9 mouse cellular contexts compared by ENCODE assay signal in genomic region chr16:95458590-95459324, GRCm38 (mm10).
DNase-seq lines count a peak whose midpoint lies in the region; ATAC-seq and TF ChIP-seq lines count a peak whose summit lies in the region.
"Had no signal": no experiment of that assay in that cellular context is flagged by ENCODE, and none has a peak within 500 bp of the region (broad histone marks: within the 10 kb centered on the region; RNA-seq: fewer than 3 reads in every experiment).

No protein-coding gene starts in this region.

- no peaks in the 10 kb centered on the region for H3K9me3 ChIP-seq in lung, embryonic 15.5 days
- H3K9me3 ChIP-seq in intestine, embryonic 15.5 days, result no peaks in the 10 kb centered on the region

- TF ChIP-seq POLR2A in small intestine, adult 2 months (IDR thresholded peaks at IDR 0.05; ENCODE audit: low read depth, low read length), result no peak

- H3K27me3 ChIP-seq in lung, embryonic 15.5 days, result no peaks in the 10 kb centered on the region
- no peaks in the 10 kb centered on the region for H3K27me3 ChIP-seq in intestine, embryonic 15.5 days (replicated peaks)
- no peaks in the 10 kb centered on the region for H3K27me3 ChIP-seq in small intestine, adult 2 months (ENCODE audit: control insufficient read depth, insufficient read depth, low read length)

- WGBS in lung, embryonic 15.5 days, result 76% methylated on average over 17 of the region's 17 CpGs
- WGBS in intestine, embryonic 15.5 days, result 84% methylated on average over 17 of the region's 17 CpGs
- 74% methylated on average over 17 of the region's 17 CpGs for WGBS in small intestine, adult 2 months

- no peak for ATAC-seq in lung, embryonic 15.5 days (ENCODE audit: borderline replicate concordance, extremely low read depth, low FRiP score, low TSS enrichment)
- no peak for ATAC-seq in intestine, embryonic 15.5 days

- peak overlapping the region; percentile 29 for H3K4me3 ChIP-seq in lung, embryonic 15.5 days
- H3K4me3 ChIP-seq in intestine, embryonic 15.5 days (replicated peaks), result 0 out of 2 replicates have a peak overlapping the region, but pooled peaks have one; percentile 4
- peak overlapping the region; percentile 53 for H3K4me3 ChIP-seq in small intestine, adult 2 months (ENCODE audit: low read depth, low read length)

- peak overlapping the region; percentile 55 for H3K27ac ChIP-seq in lung, embryonic 15.5 days
- H3K27ac ChIP-seq in intestine, embryonic 15.5 days, result no peak overlapping the region
- H3K27ac ChIP-seq in small intestine, adult 2 months (ENCODE audit: insufficient read depth, low read depth, low read length), result peak overlapping the region; percentile 78

- 0 out of 2 replicates have a peak, but pooled peaks cover 5% of the 10 kb centered on the region for H3K4me1 ChIP-seq in lung, embryonic 15.5 days
- no peaks in the 10 kb centered on the region for H3K4me1 ChIP-seq in intestine, embryonic 15.5 days (replicated peaks)
- no peaks in the 10 kb centered on the region for H3K4me1 ChIP-seq in small intestine, adult 2 months (ENCODE audit: control insufficient read depth, insufficient read depth, insufficient read length, low read length)

- DNase-seq in heart, adult 18-20 months, result peak; percentile 34 to 55
- DNase-seq in heart, adult 9 months (ENCODE audit: low spot score in 2 of 2), result no peak
- DNase-seq in lung, postnatal 10 days, result no peak
- no peak for DNase-seq in cerebellum, adult 9-11 months
- DNase-seq in adrenal gland, adult 8-10 months, result no peak
- DNase-seq: embryo, embryonic 11 days had no signal

- 0 out of 2 replicates have a peak overlapping the region, but pooled peaks have one; percentile 8 for H3K9ac ChIP-seq in lung, embryonic 15.5 days
- no peak overlapping the region for H3K9ac ChIP-seq in intestine, embryonic 15.5 days

- H3K4me2 ChIP-seq in lung, embryonic 15.5 days, result no peak overlapping the region
- H3K4me2 ChIP-seq in intestine, embryonic 15.5 days (replicated peaks), result no peak overlapping the region

- TF ChIP-seq CTCF in small intestine, adult 2 months (IDR thresholded peaks at IDR 0.05; ENCODE audit: extremely low read depth, insufficient read length, insufficient replicate concordance, low read depth, low read length), result no peak

- H3K36me3 ChIP-seq in lung, embryonic 15.5 days, result no peaks in the 10 kb centered on the region
- H3K36me3 ChIP-seq in intestine, embryonic 15.5 days, result no peaks in the 10 kb centered on the region
- no peaks in the 10 kb centered on the region for H3K36me3 ChIP-seq in small intestine, adult 2 months (ENCODE audit: control insufficient read depth, insufficient read depth, low read length)

Comparison
In these comparisons a context has a peak if more than half of its experiments do, and no peak if none do; other contexts are left out.
1. DNase-seq: peak in heart, adult 18-20 months (2 of 2); none in heart, adult 9 months (0 of 2), lung, postnatal 10 days (single experiment), cerebellum, adult 9-11 months (single experiment) and adrenal gland, adult 8-10 months (single experiment).
2. Peak in every context shown above with its lines, with median percentiles within 50 percentile points of each other: H3K4me3 ChIP-seq.